Mouse (Mus musculus) G1E (cell line): ENCODE measurements around the gene Gpx2.

ENCODE experiments used
- CTCF ChIP-seq: IDR thresholded peaks from 2 replicates; pipeline ENCODE4 v1.5.1; 2012; ENCODE audit warnings: low read depth, low read length, inconsistent platforms, mixed read lengths
- GATA1 ChIP-seq: IDR thresholded peaks from 2 replicates; pipeline ENCODE4 v1.6.1; 2012; ENCODE audit warnings: borderline replicate concordance, low read length, inconsistent platforms, mixed read lengths
- GATA2 ChIP-seq: IDR thresholded peaks from 2 replicates; pipeline ENCODE4 v1.6.1; 2012; ENCODE audit warnings: low read depth, low read length, inconsistent platforms, borderline replicate concordance
- TAL1 ChIP-seq: conservative IDR thresholded peaks from 2 replicates; pipeline ENCODE4 v1.6.1; 2012; ENCODE audit warnings: low read depth, low read length, inconsistent platforms, mixed read lengths

GRCm38 (mm10) chr12:76840081-76840480 is 44.7 kb upstream of the Gpx2 start:
- no peak for TF ChIP-seq CTCF
- TF ChIP-seq GATA1, result no peak
- no peak for TF ChIP-seq GATA2
- TF ChIP-seq TAL1, result no peak
